Mouse (Mus musculus) adrenal gland, postnatal 25 days (tissue): ENCODE measurements around the gene Atg16l2. TPM values are rescaled to one million over a fixed set of nuclear protein-coding genes. Genes with fewer than 3 reads are reported as not detected.

ENCODE experiments used
- DNase-seq: peaks from one replicate; pipeline ENCODE4 v3.0.0; 2021; ENCODE audit warnings: mixed read lengths
- total RNA-seq: library from RNA; stranded (reverse); gene quantifications from 2 replicates; pipeline ENCODE4 v1.2.3, GENCODE M21; 2021

Atg16l2 gene
- total RNA-seq, 1 experiment from 2014 or later = 26.7 TPM

GRCm38 (mm10) chr7:101216724-101217123 lies 85.3 kb downstream of the Atg16l2 start:
- no peak for DNase-seq

- no peak for DNase-seq
These were observed 88.4 kb downstream of the Atg16l2 start for GRCm38 (mm10) chr7:101213515-101214263.

Other genes starting within 250 kb of the Atg16l2 start
- gene Fchsd2, start 209.4 kb downstream of the Atg16l2 start, total RNA-seq = 24.1 and 31.9 TPM in 2 replicates
- gene Stard10, start 14.8 kb upstream of the Atg16l2 start, total RNA-seq = 19.8 and 24.9 TPM in 2 replicates
- gene Arap1, start 45.8 kb upstream of the Atg16l2 start, total RNA-seq = 26.8 and 40.2 TPM in 2 replicates
- 4.2 TPM in 1 of 2 replicates, not detected in the other for gene Gm45837, start 108.6 kb upstream of the Atg16l2 start, total RNA-seq
- 161 and 169 TPM in 2 replicates for gene Pde2a, start 119.4 kb upstream of the Atg16l2 start, total RNA-seq